Mouse (Mus musculus): ENCODE measurements around the gene Smco4. TPM values are rescaled to one million over a fixed set of nuclear protein-coding genes. Genes with fewer than 3 reads are reported as not detected.

Gene Smco4
- total RNA-seq (2014; rRNA removed) (7.9 and 8.9 TPM in 2 replicates), polyA plus RNA-seq (2012; rRNA removed) (5.7 and 5.9 TPM in 2 replicates)

GRCm38 (mm10) chr9:15493235-15493924 is at the start of gene Smco4:
Smco4 (plus strand) TSS chr9:15493432.
- Histone ChIP-seq H3K27me3 (ENCODE audit: control insufficient read depth, insufficient read depth, low read length) (no peaks in the 10 kb centered on the region), H3K27ac (replicated peaks; ENCODE audit: insufficient read depth, low read depth, low read length) (peak within 1 kb of the TSS; percentile 69), H3K4me1 (ENCODE audit: control insufficient read depth, insufficient read depth, low read length) (peaks cover 6% of the 10 kb centered on the region), H3K4me3 (ENCODE audit: insufficient read depth, low read depth, low read length) (peak within 1 kb of the TSS; percentile 93), H3K36me3 (ENCODE audit: control insufficient read depth, insufficient read depth, low read length) (no peaks in the 10 kb centered on the region), H3K79me2 (ENCODE audit: control insufficient read depth, insufficient read depth, low read length) (peaks cover 13% of the 10 kb centered on the region; the same call in 1 of the 2 replicates), H3K9ac (ENCODE audit: low read depth, low read length) (peak within 1 kb of the TSS; percentile 91)
- peak; percentile 62 for DNase-seq (ENCODE audit: extremely low read depth, low read depth, low spot score)
- TF ChIP-seq POLR2A (IDR thresholded peaks at IDR 0.05; ENCODE audit: extremely low read depth, insufficient read depth, low read length) (no peak), CTCF (IDR thresholded peaks at IDR 0.05; ENCODE audit: low read depth, low read length) (peak; percentile 71)
- 2% methylated on average over 82 of the region's 101 CpGs for WGBS

GRCm38 (mm10) chr9:15447397-15447796 is 45.8 kb upstream of the Smco4 start:
- Histone ChIP-seq H3K4me3 (ENCODE audit: insufficient read depth, low read depth, low read length) (no peak overlapping the region), H3K36me3 (ENCODE audit: control insufficient read depth, insufficient read depth, low read length) (no peaks in the 10 kb centered on the region), H3K4me1 (ENCODE audit: control insufficient read depth, insufficient read depth, low read length) (peaks cover 3% of the 10 kb centered on the region), H3K27me3 (ENCODE audit: control insufficient read depth, insufficient read depth, low read length) (no peaks in the 10 kb centered on the region), H3K79me2 (ENCODE audit: control insufficient read depth, insufficient read depth, low read length) (no peaks in the 10 kb centered on the region), H3K9ac (ENCODE audit: low read depth, low read length) (no peak overlapping the region), H3K27ac (replicated peaks; ENCODE audit: insufficient read depth, low read depth, low read length) (no peak overlapping the region)
- WGBS = 73% methylated on average over 2 of the region's 2 CpGs
- no peak for DNase-seq (ENCODE audit: extremely low read depth, low read depth, low spot score)
- TF ChIP-seq CTCF (IDR thresholded peaks at IDR 0.05; ENCODE audit: low read depth, low read length) (no peak), POLR2A (IDR thresholded peaks at IDR 0.05; ENCODE audit: extremely low read depth, insufficient read depth, low read length) (no peak)

- H3K9ac ChIP-seq (ENCODE audit: low read depth, low read length) = no peak overlapping the region
- no peak for TF ChIP-seq POLR2A (IDR thresholded peaks at IDR 0.05; ENCODE audit: extremely low read depth, insufficient read depth, low read length)
- no peak for TF ChIP-seq CTCF (IDR thresholded peaks at IDR 0.05; ENCODE audit: low read depth, low read length)
- H3K36me3 ChIP-seq (ENCODE audit: control insufficient read depth, insufficient read depth, low read length) = no peaks in the 10 kb centered on the region
- no peak overlapping the region for H3K27ac ChIP-seq (replicated peaks; ENCODE audit: insufficient read depth, low read depth, low read length)
- no peaks in the 10 kb centered on the region for H3K79me2 ChIP-seq (ENCODE audit: control insufficient read depth, insufficient read depth, low read length)
- 86% methylated on average over 5 of the region's 5 CpGs for WGBS
- no peak overlapping the region for H3K4me3 ChIP-seq (ENCODE audit: insufficient read depth, low read depth, low read length)
- no peaks in the 10 kb centered on the region for H3K4me1 ChIP-seq (ENCODE audit: control insufficient read depth, insufficient read depth, low read length)
- DNase-seq (ENCODE audit: extremely low read depth, low read depth, low spot score) = no peak
- no peaks in the 10 kb centered on the region for H3K27me3 ChIP-seq (ENCODE audit: control insufficient read depth, insufficient read depth, low read length)
Measured at GRCm38 (mm10) chr9:15450921-15451320, 42.3 kb upstream of the Smco4 start.

GRCm38 (mm10) chr9:15472256-15472655 is 21.0 kb upstream of the Smco4 start:
- TF ChIP-seq CTCF (IDR thresholded peaks at IDR 0.05; ENCODE audit: low read depth, low read length) = no peak
- no peak for TF ChIP-seq POLR2A (IDR thresholded peaks at IDR 0.05; ENCODE audit: extremely low read depth, insufficient read depth, low read length)
- Histone ChIP-seq H3K4me1 (ENCODE audit: control insufficient read depth, insufficient read depth, low read length) (peaks cover 2% of the 10 kb centered on the region; the same call in 1 of the 2 replicates), H3K27me3 (ENCODE audit: control insufficient read depth, insufficient read depth, low read length) (no peaks in the 10 kb centered on the region), H3K9ac (ENCODE audit: low read depth, low read length) (no peak overlapping the region), H3K79me2 (ENCODE audit: control insufficient read depth, insufficient read depth, low read length) (no peaks in the 10 kb centered on the region), H3K36me3 (ENCODE audit: control insufficient read depth, insufficient read depth, low read length) (no peaks in the 10 kb centered on the region), H3K4me3 (ENCODE audit: insufficient read depth, low read depth, low read length) (no peak overlapping the region), H3K27ac (replicated peaks; ENCODE audit: insufficient read depth, low read depth, low read length) (no peak overlapping the region)
- 91% methylated on average over 4 of the region's 4 CpGs for WGBS
- DNase-seq (ENCODE audit: extremely low read depth, low read depth, low spot score) = no peak

- Histone ChIP-seq H3K36me3 (ENCODE audit: control insufficient read depth, insufficient read depth, low read length) (no peaks in the 10 kb centered on the region), H3K4me3 (ENCODE audit: insufficient read depth, low read depth, low read length) (no peak overlapping the region), H3K9ac (ENCODE audit: low read depth, low read length) (no peak overlapping the region), H3K27ac (replicated peaks; ENCODE audit: insufficient read depth, low read depth, low read length) (no peak overlapping the region), H3K79me2 (ENCODE audit: control insufficient read depth, insufficient read depth, low read length) (no peaks in the 10 kb centered on the region), H3K27me3 (ENCODE audit: control insufficient read depth, insufficient read depth, low read length) (no peaks in the 10 kb centered on the region), H3K4me1 (ENCODE audit: control insufficient read depth, insufficient read depth, low read length) (peaks cover 2% of the 10 kb centered on the region; the same call in 1 of the 2 replicates)
- DNase-seq (ENCODE audit: extremely low read depth, low read depth, low spot score) = peak; percentile 97
- TF ChIP-seq CTCF (IDR thresholded peaks at IDR 0.05; ENCODE audit: low read depth, low read length) (no peak), POLR2A (IDR thresholded peaks at IDR 0.05; ENCODE audit: extremely low read depth, insufficient read depth, low read length) (no peak)
- 11% methylated on average over 1 of the region's 1 CpGs for WGBS
Measured at GRCm38 (mm10) chr9:15473206-15473605, 20.0 kb upstream of the Smco4 start.

GRCm38 (mm10) chr9:15477556-15477955 is 15.7 kb upstream of the Smco4 start:
- Histone ChIP-seq H3K4me3 (ENCODE audit: insufficient read depth, low read depth, low read length) (no peak overlapping the region), H3K4me1 (ENCODE audit: control insufficient read depth, insufficient read depth, low read length) (peaks cover 2% of the 10 kb centered on the region; the same call in 1 of the 2 replicates), H3K27ac (replicated peaks; ENCODE audit: insufficient read depth, low read depth, low read length) (no peak overlapping the region), H3K9ac (ENCODE audit: low read depth, low read length) (no peak overlapping the region), H3K79me2 (ENCODE audit: control insufficient read depth, insufficient read depth, low read length) (no peaks in the 10 kb centered on the region), H3K27me3 (ENCODE audit: control insufficient read depth, insufficient read depth, low read length) (no peaks in the 10 kb centered on the region), H3K36me3 (ENCODE audit: control insufficient read depth, insufficient read depth, low read length) (no peaks in the 10 kb centered on the region)
- WGBS = 48% methylated on average over 10 of the region's 10 CpGs
- DNase-seq (ENCODE audit: extremely low read depth, low read depth, low spot score) = peak; percentile 57
- TF ChIP-seq POLR2A (IDR thresholded peaks at IDR 0.05; ENCODE audit: extremely low read depth, insufficient read depth, low read length) (no peak), CTCF (IDR thresholded peaks at IDR 0.05; ENCODE audit: low read depth, low read length) (no peak)
